Mouse (Mus musculus): Measurements from ENCODE around the gene Fryl.

- TF ChIP-seq CTCF (IDR thresholded peaks at IDR 0.05; ENCODE audit: low read depth, low read length): no peak
- TF ChIP-seq TAL1 (conservative IDR thresholded peaks at IDR 0.05; ENCODE audit: low read depth, low read length): no peak
Observed at GRCm38 (mm10) chr5:73197796-73198195, 58.6 kb downstream of the Fryl start.

Data from G1E (cell line).